Mouse (Mus musculus) embryonic facial prominence, embryonic 11.5 days (tissue): ENCODE measurements around the gene Pdha1. TPM values are rescaled to one million over a fixed set of nuclear protein-coding genes. Genes with fewer than 3 reads are reported as not detected.
A peak's percentile ranks its signal among the peaks of the same experiment; 100 is the strongest.

Experiments used
- ATAC-seq: fragments of 200-750 bp; cut with Nextera tagmentation; replicated peaks from 2 replicates; pipeline ENCODE4 v1.8.0; 2017; ENCODE audit warnings: low read depth; ENCODE audit not compliant: insufficient number of reproducible peaks, low FRiP score, low TSS enrichment
- DNase-seq: peaks from one replicate; pipeline ENCODE4 v3.0.0-alpha.2; 2015; ENCODE audit warnings: low spot score
- H3K27ac ChIP-seq: fragments of 300-500 bp; sonication (generic); replicated peaks from 2 replicates; pipeline ENCODE4 v1.5.1; 2014; ENCODE audit warnings: mild to moderate bottlenecking, low read depth, low read length, control low read depth
- H3K27me3 ChIP-seq: fragments of 300-500 bp; sonication (generic); 2 replicates; pipeline ENCODE4 v1.6.1; 2014; ENCODE audit warnings: mild to moderate bottlenecking, low read length, moderate library complexity, mixed read lengths; ENCODE audit not compliant: control insufficient read depth, insufficient read depth
- H3K36me3 ChIP-seq: fragments of 300-500 bp; sonication (generic); replicated peaks from 2 replicates; pipeline ENCODE4 v1.6.1; 2014; ENCODE audit warnings: low read depth, mild to moderate bottlenecking, low read length, moderate library complexity, mixed read lengths; ENCODE audit not compliant: control insufficient read depth, insufficient read depth
- H3K4me1 ChIP-seq: fragments of 300-500 bp; sonication (generic); 2 replicates; pipeline ENCODE4 v1.6.1; 2014; ENCODE audit warnings: low read length, mixed read lengths; ENCODE audit not compliant: control insufficient read depth, insufficient read depth
- H3K4me2 ChIP-seq: fragments of 300-500 bp; sonication (generic); 2 replicates; pipeline ENCODE4 v1.6.1; 2014; ENCODE audit warnings: low read depth, mild to moderate bottlenecking, control low read depth, low read length, moderate library complexity
- H3K4me3 ChIP-seq: fragments of 300-500 bp; sonication (generic); 2 replicates; pipeline ENCODE4 v1.5.1; 2014; ENCODE audit warnings: low read depth, low read length, control low read depth
- H3K9ac ChIP-seq: fragments of 300-500 bp; sonication (generic); replicated peaks from 2 replicates; pipeline ENCODE4 v1.6.1; 2014; ENCODE audit warnings: mild to moderate bottlenecking, control low read depth, low read length
- H3K9me3 ChIP-seq: fragments of 300-500 bp; sonication (generic); replicated peaks from 2 replicates; pipeline ENCODE4 v1.6.1; 2016; ENCODE audit warnings: mild to moderate bottlenecking, low read length, inconsistent platforms, mixed read lengths; ENCODE audit not compliant: control insufficient read depth
- WGBS: fragments of 180-500 bp; shearing (Covaris S2); extraction: QIAGEN DNeasy Blood & Tissue Kit; methylation state at CpG from one replicate; pipeline ENCODE4 v1.1.7; 2014; 5-methylcytosine and 5-hydroxymethylcytosine counted together
- polyA plus RNA-seq: library from polyadenylated mRNA; unstranded; fragments of >200 nt; fragmentation: Nextera tagmentation; extraction: Ambion mirVana; gene quantifications from 2 replicates; pipeline ENCODE4 v1.2.1, GENCODE M21; 2014

Gene Pdha1
- polyA plus RNA-seq = 102 and 106 TPM in 2 replicates

GRCm38 (mm10) chrX:160137861-160138717 is at the start of gene Pdha1:
Pdha1 (minus strand) TSS chrX:160138413.
- DNase-seq (peak; percentile 85), ATAC-seq (peak; percentile 97)
- Histone ChIP-seq H3K4me2 (peak within 1 kb of the TSS; percentile 62), H3K4me3 (peak within 1 kb of the TSS; percentile 59), H3K36me3 (no peaks in the 10 kb centered on the region), H3K9me3 (no peaks in the 10 kb centered on the region), H3K27ac (peak within 1 kb of the TSS; percentile 78), H3K9ac (peak within 1 kb of the TSS; percentile 71), H3K4me1 (no peaks in the 10 kb centered on the region), H3K27me3 (no peaks in the 10 kb centered on the region)
- WGBS = 16% methylated on average over 67 of the region's 67 CpGs

GRCm38 (mm10) chrX:160179032-160179431 is 40.8 kb upstream of the Pdha1 start:
- Histone ChIP-seq H3K9ac (no peak overlapping the region), H3K9me3 (no peaks in the 10 kb centered on the region), H3K36me3 (no peaks in the 10 kb centered on the region), H3K27ac (no peak overlapping the region), H3K4me2 (no peak overlapping the region), H3K4me3 (no peak overlapping the region), H3K27me3 (no peaks in the 10 kb centered on the region), H3K4me1 (no peaks in the 10 kb centered on the region)
- ATAC-seq (no peak), DNase-seq (no peak)
- 63% methylated on average over 3 of the region's 3 CpGs for WGBS

GRCm38 (mm10) chrX:160170150-160170549 is 31.9 kb upstream of the Pdha1 start:
- ATAC-seq (no peak), DNase-seq (peak; percentile 72)
- Histone ChIP-seq H3K36me3 (no peaks in the 10 kb centered on the region), H3K27me3 (no peaks in the 10 kb centered on the region), H3K4me1 (no peaks in the 10 kb centered on the region), H3K4me3 (no peak overlapping the region), H3K27ac (no peak overlapping the region), H3K9ac (no peak overlapping the region), H3K9me3 (no peaks in the 10 kb centered on the region), H3K4me2 (no peak overlapping the region)
- 3% methylated on average over 2 of the region's 3 CpGs for WGBS

- H3K36me3 ChIP-seq = no peaks in the 10 kb centered on the region
- H3K27ac ChIP-seq = no peak overlapping the region
- H3K4me3 ChIP-seq = no peak overlapping the region
- H3K27me3 ChIP-seq = no peaks in the 10 kb centered on the region
- H3K9ac ChIP-seq = no peak overlapping the region
- ATAC-seq (0 out of 2 replicates have a peak, but pooled peaks have one; percentile 75), DNase-seq (peak; percentile 15)
- H3K4me1 ChIP-seq = no peaks in the 10 kb centered on the region
- H3K9me3 ChIP-seq = no peaks in the 10 kb centered on the region
- no peak overlapping the region for H3K4me2 ChIP-seq
- 32% methylated on average over 6 of the region's 6 CpGs for WGBS
Measured at GRCm38 (mm10) chrX:160166246-160166985, 28.2 kb upstream of the Pdha1 start.

- no peaks in the 10 kb centered on the region for H3K9me3 ChIP-seq
- 85% methylated on average over 3 of the region's 3 CpGs for WGBS
- DNase-seq = no peak
Measured at GRCm38 (mm10) chrX:160164259-160164658, 26.0 kb upstream of the Pdha1 start.

GRCm38 (mm10) chrX:160153147-160153815 is 15.1 kb upstream of the Pdha1 start:
- Histone ChIP-seq H3K9ac (no peak overlapping the region), H3K4me3 (no peak overlapping the region), H3K36me3 (no peaks in the 10 kb centered on the region), H3K9me3 (no peaks in the 10 kb centered on the region), H3K27ac (no peak overlapping the region), H3K4me1 (no peaks in the 10 kb centered on the region), H3K27me3 (no peaks in the 10 kb centered on the region), H3K4me2 (no peak overlapping the region)
- peak; percentile 28 for DNase-seq
- 59% methylated on average over 4 of the region's 4 CpGs for WGBS
- ATAC-seq = no peak

More at GRCm38 (mm10) chrX:160164259-160164658, 26.0 kb upstream of the Pdha1 start:
- no peaks in the 10 kb centered on the region for H3K36me3 ChIP-seq
- H3K4me1 ChIP-seq = no peaks in the 10 kb centered on the region
- no peaks in the 10 kb centered on the region for H3K27me3 ChIP-seq
- H3K27ac ChIP-seq = no peak overlapping the region
- no peak overlapping the region for H3K9ac ChIP-seq
- H3K4me3 ChIP-seq = no peak overlapping the region
- H3K4me2 ChIP-seq = no peak overlapping the region
- no peak for ATAC-seq

GRCm38 (mm10) chrX:160148859-160149258 is 10.6 kb upstream of the Pdha1 start:
- H3K27me3 ChIP-seq = no peaks in the 10 kb centered on the region
- WGBS = 88% methylated on average over 3 of the region's 3 CpGs

More at GRCm38 (mm10) chrX:160148859-160149258, 10.6 kb upstream of the Pdha1 start:
- no peak for ATAC-seq
- Histone ChIP-seq H3K4me3 (no peak overlapping the region), H3K36me3 (no peaks in the 10 kb centered on the region), H3K4me1 (no peaks in the 10 kb centered on the region), H3K9ac (no peak overlapping the region), H3K4me2 (no peak overlapping the region), H3K27ac (no peak overlapping the region), H3K9me3 (no peaks in the 10 kb centered on the region)
- no peak for DNase-seq
